Mouse (Mus musculus) urinary bladder, adult 2 months (tissue): ENCODE data around the gene Gm17606. TPM values are rescaled to one million over a fixed set of nuclear protein-coding genes. Genes with fewer than 3 reads are reported as not detected.

Experiments used
- DNase-seq: peaks from one replicate; pipeline ENCODE4 v3.0.0; 2022; ENCODE audit warnings: low spot score
- polyA plus RNA-seq: library from polyadenylated mRNA; depleted of rRNA; stranded (reverse); fragments of >200 nt; gene quantifications from 2 replicates; pipeline ENCODE4 v1.2.3, GENCODE M21; 2012; rRNA removed

Gene Gm17606
- polyA plus RNA-seq, 1 experiment, result not detected

- no peak for DNase-seq
These were observed 19.3 kb downstream of the Gm17606 start for GRCm38 (mm10) chr14:54660009-54660408.

DNA sequence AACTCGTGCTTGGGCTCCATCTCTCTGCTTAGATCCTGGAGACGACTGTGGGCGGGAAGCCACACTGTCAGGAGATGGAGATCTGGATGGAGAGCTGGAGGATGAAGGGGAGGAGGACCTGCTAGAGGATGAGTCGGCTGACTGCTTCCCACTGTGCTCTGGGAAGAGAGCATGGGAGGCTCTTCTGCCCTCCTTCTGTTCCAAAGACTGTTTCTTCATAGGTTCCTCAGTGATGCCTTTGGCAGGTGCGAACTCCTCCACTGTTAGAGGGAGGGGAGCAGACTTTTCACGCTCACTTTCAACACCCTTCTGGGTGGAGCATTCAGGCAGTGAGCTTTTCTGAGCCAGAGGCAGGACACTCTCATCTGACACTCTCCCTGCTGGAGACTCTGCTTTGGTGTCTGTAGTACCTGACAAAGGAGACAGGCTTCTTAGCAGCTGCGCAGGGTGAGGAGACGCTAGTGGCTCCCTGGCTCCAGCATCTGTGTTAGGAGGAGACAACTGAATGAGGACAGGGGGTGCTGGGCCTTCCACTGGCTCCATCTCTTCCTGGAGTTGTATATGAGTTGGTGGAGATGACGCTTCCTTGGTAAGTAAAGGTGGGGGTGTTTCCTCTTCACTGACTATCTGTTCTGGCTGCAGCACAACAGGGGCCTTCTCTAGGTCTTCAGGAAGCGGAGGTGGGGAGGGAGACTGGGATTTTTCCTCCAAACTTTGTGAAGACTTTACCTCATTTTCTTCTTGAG lies 23.9 kb downstream of the Gm17606 start:
- DNase-seq, result no peak

DNA sequence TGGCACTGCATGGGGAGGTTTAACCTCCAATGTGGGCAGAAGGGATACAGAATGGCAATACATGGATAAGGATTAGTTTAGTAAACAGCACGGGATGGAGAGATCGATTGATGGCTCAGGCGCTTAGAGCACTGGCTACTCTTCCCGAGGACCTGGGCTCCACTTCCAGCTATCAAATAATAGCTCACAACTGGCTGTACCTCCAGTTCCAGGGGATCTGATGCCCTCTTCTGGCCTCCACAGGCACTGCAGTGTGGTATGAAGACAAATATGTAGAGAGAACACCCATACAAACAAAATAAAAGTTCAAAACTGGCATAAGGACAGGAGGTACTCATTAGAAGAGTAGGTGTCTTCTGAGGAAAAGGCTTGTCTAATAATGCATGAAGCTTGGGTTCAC lies 28.6 kb downstream of the Gm17606 start:
- no peak for DNase-seq

GRCm38 (mm10) chr14:54674317-54674716 lies 33.6 kb downstream of the Gm17606 start:
- DNase-seq, result no peak

GRCm38 (mm10) chr14:54676290-54676689 lies 35.5 kb downstream of the Gm17606 start:
- DNase-seq, result no peak

- DNase-seq, result no peak
These were observed 38.0 kb downstream of the Gm17606 start for GRCm38 (mm10) chr14:54678657-54679304.

- no peak for DNase-seq
These were observed 41.6 kb downstream of the Gm17606 start for GRCm38 (mm10) chr14:54682396-54682795.

DNA sequence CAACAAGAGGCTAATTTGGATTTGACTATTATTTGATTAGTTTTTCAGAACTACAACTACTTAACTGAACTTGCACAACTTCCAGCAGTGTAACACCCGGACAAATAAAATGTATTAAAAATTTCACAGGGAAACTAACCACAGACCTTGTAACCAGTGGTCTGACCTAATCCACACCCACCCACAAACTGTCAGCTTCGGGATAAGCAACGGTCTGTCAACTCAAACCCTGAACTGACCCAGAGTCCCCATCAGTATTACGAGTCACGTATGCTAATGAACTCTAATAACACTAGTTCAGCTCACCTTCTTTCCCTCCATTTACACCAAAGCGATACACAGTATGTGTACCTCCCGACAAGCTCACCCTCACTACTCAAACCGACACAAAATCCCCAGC lies 44.7 kb downstream of the Gm17606 start:
- DNase-seq, result no peak

- no peak for DNase-seq
These were observed 45.3 kb downstream of the Gm17606 start, which contains the start of gene 1700123O20Rik for GRCm38 (mm10) chr14:54686063-54686521. Gene 1700123O20Rik, plus strand, starts transcription at chr14:54686216.

DNA sequence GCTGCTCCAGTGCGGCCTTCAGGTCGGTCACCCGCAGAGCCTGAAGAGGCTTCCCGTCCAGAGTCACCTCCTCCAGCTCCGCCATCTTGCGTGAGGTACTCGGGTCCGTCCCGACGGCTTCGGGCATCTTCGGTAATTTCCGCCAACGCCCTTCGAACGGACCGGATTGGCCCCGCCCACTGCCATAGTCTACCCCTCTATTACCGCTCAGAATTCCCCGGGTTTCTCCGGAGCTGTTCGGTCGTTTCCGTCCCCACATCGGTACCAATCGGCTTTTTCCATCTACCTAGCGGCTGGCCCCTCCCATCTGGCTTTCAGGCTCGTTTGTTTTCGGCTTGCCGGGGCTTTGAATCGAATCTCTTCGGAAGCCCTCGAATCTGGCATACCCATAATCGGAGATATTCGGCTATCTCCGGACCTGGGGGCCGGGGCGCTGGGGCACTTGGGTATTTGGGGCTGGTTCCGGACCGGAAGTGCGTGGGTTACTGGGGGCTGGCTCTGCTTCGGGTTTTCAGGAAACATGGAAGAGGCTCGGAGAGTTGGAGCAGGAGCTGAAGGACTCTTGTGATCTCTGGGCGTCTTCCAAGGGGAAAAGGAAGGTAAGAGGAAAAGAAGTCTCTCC lies 45.9 kb downstream of the Gm17606 start, which contains the start of gene Acin1:
Acin1 (minus strand) TSS at position 410 of the 622 bp plus-strand sequence.
- DNase-seq, result peak; percentile 100

- DNase-seq, result no peak
These were observed 46.5 kb downstream of the Gm17606 start for GRCm38 (mm10) chr14:54687251-54687650.

DNA sequence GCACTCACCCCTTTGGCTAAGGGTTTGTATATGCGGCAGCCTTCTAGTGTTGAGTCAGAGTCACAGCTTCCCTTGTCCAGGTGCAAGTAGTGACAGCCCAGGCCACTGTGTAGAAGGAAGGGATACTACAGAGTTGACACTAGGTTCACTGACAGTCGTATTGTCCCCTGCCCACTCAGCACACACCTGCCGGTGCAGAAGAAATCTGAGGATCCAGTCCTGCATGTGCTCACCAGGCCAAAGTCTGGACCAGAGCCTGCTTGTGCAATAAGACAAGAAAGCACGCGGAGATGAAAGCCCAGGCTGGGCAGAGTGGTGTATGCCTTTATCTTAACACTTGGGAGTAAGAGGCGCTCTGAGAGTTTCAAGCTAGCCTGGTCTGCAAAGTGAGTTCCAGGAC lies 54.3 kb downstream of the Gm17606 start:
- DNase-seq, result no peak

- DNase-seq, result no peak
These were observed 56.0 kb downstream of the Gm17606 start for GRCm38 (mm10) chr14:54696752-54697151.

Other genes starting within 250 kb of the Gm17606 start
- 8.9 TPM in 2 replicates for gene Slc7a7, start 223.2 kb upstream of the Gm17606 start, polyA plus RNA-seq
- 221 and 233 TPM in 2 replicates for gene Mrpl52, start 214.0 kb upstream of the Gm17606 start, polyA plus RNA-seq
- 202 and 226 TPM in 2 replicates for gene Mmp14, start 209.3 kb upstream of the Gm17606 start, polyA plus RNA-seq
- 81.0 and 93.8 TPM in 2 replicates for gene Lrp10, start 176.8 kb upstream of the Gm17606 start, polyA plus RNA-seq
- 0.28 and 0.32 TPM in 2 replicates for gene Rem2, start 164.9 kb upstream of the Gm17606 start, polyA plus RNA-seq
- 38.1 and 40.2 TPM in 2 replicates for gene Prmt5, start 123.4 kb upstream of the Gm17606 start, polyA plus RNA-seq
- gene Haus4, start 86.3 kb upstream of the Gm17606 start, polyA plus RNA-seq, result 14.1 and 14.2 TPM in 2 replicates
- 38.5 and 43.1 TPM in 2 replicates for gene Ajuba, start 63.4 kb upstream of the Gm17606 start, polyA plus RNA-seq
- gene 4931414P19Rik, start 35.0 kb upstream of the Gm17606 start, polyA plus RNA-seq, result 9.0 and 9.4 TPM in 2 replicates
- 146 and 179 TPM in 2 replicates for gene Psmb5, start 22.9 kb upstream of the Gm17606 start, polyA plus RNA-seq
- gene Psmb11, start 19.5 kb upstream of the Gm17606 start, polyA plus RNA-seq, result not detected in 2 replicates
- 1.5 and 1.6 TPM in 2 replicates for gene Cdh24, start 412 bp downstream of the Gm17606 start, polyA plus RNA-seq
- 55.7 and 64.4 TPM in 2 replicates for gene 1700123O20Rik, start 45.3 kb downstream of the Gm17606 start, polyA plus RNA-seq
- gene Acin1, start 46.0 kb downstream of the Gm17606 start, polyA plus RNA-seq, result 129 and 169 TPM in 2 replicates
- 0.06 and 0.14 TPM in 2 replicates for gene Gm29776, start 57.9 kb downstream of the Gm17606 start, polyA plus RNA-seq
- gene Cebpe, start 71.2 kb downstream of the Gm17606 start, polyA plus RNA-seq, result 0.40 and 0.47 TPM in 2 replicates
- gene Slc7a8, start 141.0 kb downstream of the Gm17606 start, polyA plus RNA-seq, result 20.0 and 27.4 TPM in 2 replicates
- gene Rnf212b, start 173.2 kb downstream of the Gm17606 start, polyA plus RNA-seq, result 0.06 and 0.08 TPM in 2 replicates
- gene Homez, start 230.0 kb downstream of the Gm17606 start, polyA plus RNA-seq, result 5.0 and 6.4 TPM in 2 replicates
- 9.4 and 13.5 TPM in 2 replicates for gene Ppp1r3e, start 236.6 kb downstream of the Gm17606 start, polyA plus RNA-seq
- 63.7 and 76.7 TPM in 2 replicates for gene Bcl2l2, start 242.4 kb downstream of the Gm17606 start, polyA plus RNA-seq
- gene Gm20521, start 242.5 kb downstream of the Gm17606 start, polyA plus RNA-seq, result 0.28 and 0.40 TPM in 2 replicates